Mouse (Mus musculus) retina, postnatal 7 days (tissue): ENCODE data around the gene Dido1.
"Not testable (repeated sequence)": the region's sequence is repeated elsewhere in the genome, so short reads cannot be mapped to it uniquely, and the experiment has no call there.

Source experiments
- DNase-seq: peaks from one replicate; pipeline ENCODE4 v3.0.0-alpha.2; 2012; ENCODE audit warnings: low read depth, low spot score

Gene Dido1

GRCm38 (mm10) chr2:180724585-180725413 is 15.0 kb upstream of the Dido1 start, which contains the start of gene Slc17a9:
TSS of gene Slc17a9 (plus strand) at chr2:180725263.
- DNase-seq, result no peak

- DNase-seq, result no peak
These were observed 14.1 kb upstream of the Dido1 start for GRCm38 (mm10) chr2:180723865-180724264.

- not testable (repeated sequence) for DNase-seq
These were observed 12.9 kb upstream of the Dido1 start for GRCm38 (mm10) chr2:180722748-180723147.

DNA sequence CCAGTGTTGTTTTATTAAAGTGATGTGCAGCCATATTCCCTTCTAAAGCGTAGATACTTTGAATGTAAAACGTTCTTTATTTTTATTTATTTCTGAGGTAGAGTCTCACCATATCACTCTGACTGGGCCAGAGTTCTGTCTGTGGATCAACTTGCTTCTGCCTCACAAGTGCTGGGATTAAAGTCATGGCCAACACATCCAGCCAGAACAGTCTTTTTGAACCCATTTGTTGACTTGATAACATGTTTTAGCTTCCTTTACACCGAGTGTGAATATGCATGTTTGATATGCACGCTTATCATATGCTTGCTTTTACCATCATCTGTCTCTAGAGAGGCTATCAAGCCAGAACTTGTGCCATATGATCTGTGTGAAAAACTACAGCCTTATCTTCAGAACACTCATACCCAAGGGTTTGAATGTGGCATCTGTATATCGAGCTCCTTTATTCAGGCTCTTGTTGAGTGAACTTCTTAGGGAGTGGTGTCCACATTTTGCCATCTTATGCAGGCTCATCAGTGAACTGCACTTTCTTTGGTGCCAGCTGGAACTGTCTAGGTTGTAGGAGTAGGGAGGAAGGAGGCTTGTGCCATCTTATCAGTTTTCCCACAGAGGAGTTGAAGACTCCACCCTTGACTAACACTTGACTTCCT is 2.4 kb upstream of the Dido1 start:
- DNase-seq, result no peak

GRCm38 (mm10) chr2:180711527-180711926 is 1.7 kb upstream of the Dido1 start:
- DNase-seq, result no peak

DNA sequence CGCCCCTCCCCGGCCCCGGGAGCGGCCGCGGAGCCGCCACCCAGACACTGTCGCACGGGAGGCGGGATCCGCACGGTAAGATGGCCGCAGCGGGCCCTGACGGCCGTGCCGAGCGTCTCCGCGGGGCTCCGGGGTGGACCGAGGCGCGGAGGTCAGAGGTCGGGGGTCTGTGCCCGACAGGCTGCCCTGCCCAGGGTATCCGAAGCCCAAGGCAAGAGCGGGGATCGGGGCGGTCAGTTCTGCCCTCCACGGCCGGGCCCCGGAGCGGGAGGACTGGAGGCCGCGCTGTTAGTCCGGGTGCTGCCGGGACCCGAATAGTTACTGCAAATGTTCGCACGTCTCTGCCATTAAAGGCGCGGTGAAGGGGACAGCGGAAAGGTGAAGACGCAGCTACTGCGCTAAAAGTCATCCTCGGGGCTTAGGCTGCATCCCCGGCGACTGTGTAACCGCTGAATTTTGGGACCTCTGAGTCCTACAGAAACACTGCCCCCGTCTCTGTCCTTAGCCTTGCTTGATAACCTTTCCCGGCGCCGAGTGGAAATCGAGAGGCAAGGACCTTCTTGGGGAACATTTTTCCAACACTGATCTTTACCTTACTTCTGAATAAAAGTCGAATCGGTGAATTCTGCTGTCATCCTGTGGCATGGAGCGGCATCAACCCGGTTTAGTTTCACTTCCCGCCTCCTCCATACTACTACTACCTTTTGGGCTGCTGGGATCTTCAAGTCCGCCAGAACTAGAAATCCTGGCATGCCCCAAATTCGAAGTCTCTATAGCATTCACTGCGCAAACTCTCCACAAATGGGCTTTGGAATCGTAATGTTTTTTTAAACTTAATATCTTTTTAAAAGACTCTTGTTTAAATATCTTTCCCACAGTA is 717 bp upstream of the Dido1 start:
- no peak for DNase-seq

- DNase-seq, result no peak
These were observed 526 bp downstream of the Dido1 start for GRCm38 (mm10) chr2:180709023-180709922.

DNA sequence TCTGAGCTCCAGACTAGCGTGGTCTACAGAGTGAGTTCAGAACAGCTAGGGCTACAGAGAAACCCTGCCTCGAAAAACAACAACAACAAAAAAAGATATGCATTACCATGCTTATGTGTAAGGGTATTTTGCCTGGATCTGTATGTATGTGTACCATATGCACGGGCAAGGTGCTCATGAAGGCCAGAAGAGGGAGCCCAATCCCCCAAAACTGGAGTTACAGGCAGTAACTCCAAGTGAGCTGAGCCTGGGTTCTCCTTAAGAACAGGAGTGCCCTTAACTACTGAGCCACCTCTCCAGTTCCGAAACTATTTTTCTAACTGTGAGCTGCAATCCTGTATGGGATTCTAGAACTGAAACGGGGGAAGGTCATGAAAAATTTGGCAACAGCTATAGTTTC is 3.8 kb downstream of the Dido1 start:
- DNase-seq, result no peak

- DNase-seq, result no peak
These were observed 4.7 kb downstream of the Dido1 start for GRCm38 (mm10) chr2:180705066-180705465.

DNA sequence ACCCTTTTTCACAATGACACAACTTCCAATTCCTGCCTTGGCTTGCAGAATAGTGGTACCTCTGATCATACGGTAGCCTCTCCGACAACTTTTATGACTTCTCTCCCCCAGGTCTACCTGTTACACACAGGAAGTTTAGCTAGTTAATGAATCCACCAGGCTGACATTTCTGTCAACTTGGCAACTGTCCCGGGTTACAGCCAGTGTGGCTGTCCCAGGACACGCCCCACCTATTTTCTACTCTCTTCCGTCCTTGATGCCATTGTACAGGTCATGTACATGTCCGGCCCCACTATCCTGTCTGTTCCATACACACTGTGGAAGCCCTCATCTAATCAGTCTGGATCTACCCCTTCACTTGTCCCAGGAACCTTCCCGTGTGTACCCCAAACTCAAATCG is 5.2 kb downstream of the Dido1 start:
- no peak for DNase-seq

DNA sequence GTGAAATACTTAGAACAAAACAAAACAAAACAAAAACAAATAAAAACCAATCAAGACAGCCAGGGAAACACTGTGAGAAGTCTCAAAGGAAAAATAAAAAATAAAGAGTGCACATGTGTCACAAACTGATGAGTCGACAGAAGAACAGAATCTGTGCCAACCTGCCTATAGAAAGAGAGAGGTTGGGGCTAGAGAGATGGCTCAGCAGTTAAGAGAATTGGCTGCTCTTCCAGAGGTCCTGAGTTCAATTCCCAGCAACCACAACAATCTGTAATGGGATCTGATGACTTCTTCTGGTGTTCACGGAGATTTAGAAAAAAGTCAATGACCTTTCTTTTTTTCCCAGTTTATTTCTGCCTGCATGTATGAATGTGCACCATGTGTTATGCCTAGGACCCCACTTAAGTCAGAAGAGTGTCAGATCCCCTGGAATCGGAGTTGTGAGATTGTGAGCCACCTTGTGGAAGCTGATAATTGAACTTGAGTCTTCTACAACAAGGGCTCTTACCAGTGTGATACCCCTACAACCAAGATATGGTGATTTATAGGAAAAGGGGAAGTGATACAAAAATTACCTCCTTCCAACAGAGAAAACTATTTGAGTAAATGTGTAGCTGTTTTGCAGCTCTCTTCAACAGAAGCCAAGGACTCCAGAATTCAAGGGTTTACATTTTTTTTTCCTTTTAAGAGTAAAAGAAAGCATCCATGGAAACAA is 6.0 kb downstream of the Dido1 start:
- DNase-seq, result no peak

DNA sequence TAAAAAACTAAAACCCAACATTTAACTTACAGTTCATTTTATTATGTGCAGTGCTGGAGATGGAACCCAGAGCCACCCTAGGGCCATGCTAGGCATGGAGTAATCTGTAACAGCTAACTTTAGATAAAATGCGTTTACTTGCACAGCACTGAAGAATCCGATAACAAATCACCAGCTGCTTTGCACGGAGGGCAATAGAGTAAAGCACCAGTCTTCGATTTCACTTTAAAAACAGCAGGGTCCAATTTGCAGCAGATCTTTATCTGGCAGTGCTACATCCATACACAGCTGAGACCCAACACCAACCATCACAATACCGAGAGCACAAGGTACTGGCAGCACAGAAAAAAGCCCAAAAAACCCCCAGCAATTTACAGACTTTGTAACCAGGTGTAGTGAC is 6.6 kb downstream of the Dido1 start:
- DNase-seq, result no peak

GRCm38 (mm10) chr2:180702701-180703149 is 7.1 kb downstream of the Dido1 start:
- no peak for DNase-seq

DNA sequence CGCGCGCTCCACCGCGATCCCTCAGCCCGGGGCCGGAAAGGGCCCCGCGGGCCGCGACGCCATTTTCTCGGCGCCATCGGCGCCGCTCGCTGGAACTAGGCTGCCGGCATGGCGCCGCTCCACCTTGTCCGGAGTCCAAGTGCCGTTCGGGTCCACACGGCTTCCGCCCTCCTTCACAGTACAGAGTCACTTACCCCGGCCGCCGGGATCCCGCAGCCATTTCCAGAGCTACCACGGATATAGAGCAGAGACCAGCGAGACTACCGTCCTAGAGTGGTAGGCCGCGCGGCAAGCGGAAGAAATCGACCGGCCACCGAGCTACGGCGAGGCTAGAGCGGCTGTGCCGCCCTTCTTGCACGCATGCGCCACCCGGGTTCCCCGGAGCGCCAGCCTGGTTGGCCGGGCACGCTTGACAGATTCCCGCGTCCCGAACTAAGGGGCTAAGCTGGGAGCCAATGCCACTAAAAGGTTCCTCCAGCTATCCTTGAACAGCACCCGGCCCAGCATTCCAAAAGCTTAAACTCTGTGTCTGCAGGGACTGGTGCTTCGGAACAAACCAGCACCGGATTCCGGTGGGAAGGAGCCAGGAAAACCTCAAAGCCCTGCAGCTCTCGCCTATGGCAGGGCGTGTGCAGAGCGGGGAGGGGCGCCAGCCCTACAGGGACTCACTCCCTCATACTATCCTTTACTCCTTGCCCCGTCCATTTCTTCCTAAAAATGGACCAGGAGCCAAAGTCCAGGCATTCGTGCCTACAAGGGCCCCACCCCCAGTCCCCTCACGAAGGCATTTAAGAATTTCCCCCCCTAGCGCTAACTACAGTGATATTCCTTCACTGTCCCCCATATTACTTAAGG is 7.8 kb downstream of the Dido1 start:
- DNase-seq, result peak; percentile 77

- DNase-seq, result no peak
These were observed 8.6 kb downstream of the Dido1 start for GRCm38 (mm10) chr2:180701053-180701766.

DNA sequence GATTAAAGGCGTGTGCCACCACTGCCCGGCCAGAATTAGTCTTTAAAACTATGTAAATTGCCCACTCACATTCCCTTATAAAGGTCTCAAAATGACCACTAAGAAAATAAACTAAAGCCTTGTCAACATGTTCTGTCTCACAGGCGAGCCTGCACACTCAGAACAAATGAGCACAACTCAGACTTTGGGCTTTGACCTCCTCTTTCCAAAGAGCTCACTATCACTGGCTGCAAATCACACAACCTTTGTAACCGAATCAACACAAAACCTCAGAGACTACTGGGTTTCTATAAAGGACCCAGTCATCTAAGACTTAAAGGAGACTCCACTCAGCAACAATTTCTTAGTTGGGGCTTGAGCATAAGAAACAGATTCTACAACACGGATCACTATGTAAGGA is 9.3 kb downstream of the Dido1 start:
- DNase-seq, result no peak

- DNase-seq, result no peak
These were observed 14.6 kb downstream of the Dido1 start for GRCm38 (mm10) chr2:180695176-180695575.

DNA sequence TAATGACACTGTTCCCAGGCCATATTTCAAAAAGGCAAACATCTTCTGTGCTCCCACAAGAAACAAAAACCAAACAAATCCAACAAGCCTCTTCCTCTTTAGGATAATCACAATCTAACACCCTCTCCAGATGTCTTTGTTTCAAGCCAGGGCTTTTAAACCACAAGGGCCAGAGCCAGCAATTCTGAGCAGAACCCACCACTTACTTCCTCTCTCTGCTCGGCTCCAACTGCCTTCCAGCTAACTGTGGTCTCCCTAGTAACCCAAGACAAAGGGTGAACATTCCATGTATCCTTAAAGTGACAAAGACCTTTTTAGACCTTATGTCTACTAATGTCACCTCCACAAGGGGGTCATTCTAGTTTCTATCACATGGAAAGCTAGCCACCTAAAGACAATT is 17.2 kb downstream of the Dido1 start:
- DNase-seq, result no peak

- DNase-seq, result no peak
These were observed 20.0 kb downstream of the Dido1 start for GRCm38 (mm10) chr2:180689841-180690240.
